Mouse (Mus musculus) forebrain, embryonic 12.5 days (tissue): Measurements from ENCODE around the gene Lrrc4b. TPM values are rescaled to one million over a fixed set of nuclear protein-coding genes. Genes with fewer than 3 reads are reported as not detected.

ENCODE experiments used
- ATAC-seq: fragments of 200-750 bp; cut with Nextera tagmentation; 2 replicates; pipeline ENCODE4 v1.8.0; 2017; ENCODE audit warnings: moderate TSS enrichment; ENCODE audit not compliant: low FRiP score
- H3K27ac ChIP-seq: fragments of 300-500 bp; sonication (generic); 2 replicates; pipeline ENCODE4 v1.5.1; 2016; ENCODE audit warnings: mild to moderate bottlenecking
- H3K27me3 ChIP-seq: fragments of 300-500 bp; sonication (generic); 2 replicates; pipeline ENCODE4 v1.6.1; 2016; ENCODE audit warnings: mild to moderate bottlenecking
- H3K36me3 ChIP-seq: fragments of 300-500 bp; sonication (generic); replicated peaks from 2 replicates; pipeline ENCODE4 v1.6.1; 2016; ENCODE audit warnings: mild to moderate bottlenecking
- H3K4me1 ChIP-seq: fragments of 300-500 bp; sonication (generic); 2 replicates; pipeline ENCODE4 v1.6.1; 2016
- H3K4me2 ChIP-seq: fragments of 300-500 bp; sonication (generic); 2 replicates; pipeline ENCODE4 v1.6.1; 2016; ENCODE audit warnings: mild to moderate bottlenecking, moderate library complexity
- H3K4me3 ChIP-seq: fragments of 300-500 bp; sonication (generic); replicated peaks from 2 replicates; pipeline ENCODE4 v1.5.1; 2016; ENCODE audit warnings: mild to moderate bottlenecking
- H3K9ac ChIP-seq: fragments of 300-500 bp; sonication (generic); 2 replicates; pipeline ENCODE4 v1.6.1; 2016; ENCODE audit warnings: mild to moderate bottlenecking
- H3K9me3 ChIP-seq: fragments of 300-500 bp; sonication (generic); 2 replicates; pipeline ENCODE4 v1.6.1; 2016
- WGBS: fragments of 180-500 bp; shearing (Covaris S2); methylation state at CpG from one replicate; pipeline ENCODE4 v1.1.7; 2016; 5-methylcytosine and 5-hydroxymethylcytosine counted together
- polyA plus RNA-seq: library from polyadenylated mRNA; unstranded; fragments of >200 nt; fragmentation: Nextera tagmentation; extraction: Ambion mirVana; gene quantifications from 2 replicates; pipeline ENCODE4 v1.2.1, GENCODE M21; 2016

The Lrrc4b gene
- polyA plus RNA-seq, 1 experiment from 2014 or later: 12.0 TPM

DNA sequence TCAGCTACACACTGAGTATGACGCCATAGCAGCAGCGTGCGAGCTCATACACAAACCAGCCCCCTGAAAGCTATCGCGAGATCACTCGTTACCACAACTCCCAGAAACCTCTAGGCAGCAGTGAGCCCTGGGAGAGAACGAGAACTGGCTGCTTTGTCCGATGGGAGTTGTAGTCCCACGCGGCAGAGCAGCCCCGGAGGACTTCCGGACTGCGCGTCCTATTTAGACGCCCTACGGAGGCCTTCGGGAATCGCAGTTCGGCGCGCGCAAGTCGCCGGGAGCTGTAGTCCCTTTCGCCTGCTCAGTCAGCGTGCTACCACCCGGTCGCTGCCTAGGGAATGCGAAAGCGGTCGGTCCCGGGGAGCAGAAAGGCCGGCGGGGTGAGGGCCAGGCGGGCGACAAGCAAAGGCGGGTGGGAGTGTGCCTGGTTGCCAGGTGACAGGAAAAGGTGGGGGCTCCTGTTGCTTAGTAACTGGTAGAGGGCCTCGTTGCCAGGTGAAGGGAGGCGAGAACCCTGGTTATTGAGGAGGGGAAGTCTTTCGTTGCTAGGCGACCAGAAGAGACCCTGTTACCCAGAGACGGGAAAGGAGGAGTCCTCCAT is 39.1 kb downstream of the Lrrc4b start, which contains the start of gene Josd2:
Gene Josd2, plus strand, starts transcription at position 170 of the 601 bp plus-strand sequence.
- H3K27ac ChIP-seq: peak within 1 kb of the TSS; percentile 92
- H3K9me3 ChIP-seq: no peaks in the 10 kb centered on the region
- H3K4me3 ChIP-seq: peak within 1 kb of the TSS; percentile 56
- WGBS: under 1% methylated on average over 42 of the region's 42 CpGs
- peak within 1 kb of the TSS; percentile 54 for H3K9ac ChIP-seq
- H3K36me3 ChIP-seq: peaks cover 11% of the 10 kb centered on the region
- peak within 1 kb of the TSS; percentile 67 for H3K4me2 ChIP-seq
- H3K27me3 ChIP-seq: no peaks in the 10 kb centered on the region
- peak; percentile 95 for ATAC-seq
- H3K4me1 ChIP-seq: peaks cover 56% of the 10 kb centered on the region

- Histone ChIP-seq H3K4me2 (peak overlapping the region; percentile 67), H3K4me1 (peaks cover 57% of the 10 kb centered on the region), H3K4me3 (peak overlapping the region; percentile 56), H3K9ac (peak overlapping the region; percentile 54), H3K36me3 (peaks cover 5% of the 10 kb centered on the region), H3K9me3 (no peaks in the 10 kb centered on the region), H3K27ac (peak overlapping the region; percentile 92), H3K27me3 (0 out of 2 replicates have a peak, but pooled peaks cover 4% of the 10 kb centered on the region)
- WGBS: 58% methylated on average over 15 of the region's 15 CpGs
- ATAC-seq: no peak
Observed at GRCm38 (mm10) chr7:44468644-44469285, 39.9 kb downstream of the Lrrc4b start.

DNA sequence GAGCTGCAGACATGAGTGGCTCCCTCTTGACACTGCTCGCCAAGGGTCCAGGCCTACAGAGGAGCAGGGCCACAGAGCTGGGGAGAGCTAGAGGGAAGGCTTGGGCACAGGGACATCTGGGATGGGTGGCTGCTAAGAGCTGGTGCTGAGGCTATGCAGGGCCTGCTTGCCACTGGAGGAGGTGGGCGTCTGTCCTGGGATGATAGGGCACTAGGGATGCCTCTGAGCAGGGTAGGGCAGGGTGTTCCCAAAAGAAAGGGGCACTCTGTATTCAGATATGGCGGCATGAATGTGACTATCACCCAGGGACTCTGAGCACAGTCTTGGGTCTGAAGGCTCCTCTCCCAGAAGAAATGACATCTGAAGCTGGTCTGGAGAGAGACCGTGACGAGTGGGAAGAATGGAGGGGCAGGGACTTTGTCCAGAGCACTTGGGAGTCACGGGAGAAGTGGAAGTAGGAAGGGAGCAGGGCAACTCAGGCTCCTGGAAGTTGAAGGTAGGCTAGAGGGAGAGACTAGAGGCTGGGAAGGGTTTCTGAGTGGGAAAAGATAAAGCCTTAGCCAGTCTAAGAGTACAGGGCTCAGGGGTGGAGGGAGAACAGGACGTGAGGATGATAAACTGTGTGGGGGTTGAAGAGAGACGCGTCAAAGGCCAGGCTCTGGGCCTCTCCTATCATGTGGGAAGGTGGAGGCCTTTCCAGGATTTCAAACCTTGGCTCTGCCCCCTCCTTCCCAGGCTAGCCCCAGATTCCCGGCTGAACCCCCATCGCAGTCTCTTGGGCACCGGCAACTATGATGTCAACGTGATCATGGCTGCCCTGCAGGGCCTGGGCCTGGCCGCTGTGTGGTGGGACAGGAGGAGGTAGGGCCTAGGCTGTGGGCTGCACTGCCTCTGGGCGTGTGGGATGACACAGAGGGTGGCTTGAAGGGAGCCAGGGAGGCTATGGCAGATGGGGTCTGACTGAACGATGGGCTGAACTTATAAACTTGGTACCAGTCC is 41.2 kb downstream of the Lrrc4b start:
- whole genome bisulfite sequencing: 90% methylated on average over 16 of the region's 16 CpGs
- Histone ChIP-seq H3K4me2 (no peak overlapping the region), H3K9me3 (no peaks in the 10 kb centered on the region), H3K27ac (peak overlapping the region; percentile 92; the same call in 1 of the 2 replicates), H3K36me3 (no peaks in the 10 kb centered on the region), H3K27me3 (0 out of 2 replicates have a peak, but pooled peaks cover 7% of the 10 kb centered on the region), H3K4me3 (no peak overlapping the region; the same call in 1 of the 2 replicates), H3K9ac (no peak overlapping the region), H3K4me1 (peaks cover 57% of the 10 kb centered on the region)
- ATAC-seq: no peak

GRCm38 (mm10) chr7:44470696-44471612 is 42.1 kb downstream of the Lrrc4b start:
- H3K27ac ChIP-seq: no peak overlapping the region
- H3K36me3 ChIP-seq: no peaks in the 10 kb centered on the region
- peaks cover 57% of the 10 kb centered on the region for H3K4me1 ChIP-seq
- no peaks in the 10 kb centered on the region for H3K9me3 ChIP-seq
- H3K27me3 ChIP-seq: peaks cover 13% of the 10 kb centered on the region
- H3K4me3 ChIP-seq: no peak overlapping the region
- no peak for ATAC-seq
- H3K9ac ChIP-seq: no peak overlapping the region
- H3K4me2 ChIP-seq: no peak overlapping the region
- 88% methylated on average over 16 of the region's 16 CpGs for WGBS

DNA sequence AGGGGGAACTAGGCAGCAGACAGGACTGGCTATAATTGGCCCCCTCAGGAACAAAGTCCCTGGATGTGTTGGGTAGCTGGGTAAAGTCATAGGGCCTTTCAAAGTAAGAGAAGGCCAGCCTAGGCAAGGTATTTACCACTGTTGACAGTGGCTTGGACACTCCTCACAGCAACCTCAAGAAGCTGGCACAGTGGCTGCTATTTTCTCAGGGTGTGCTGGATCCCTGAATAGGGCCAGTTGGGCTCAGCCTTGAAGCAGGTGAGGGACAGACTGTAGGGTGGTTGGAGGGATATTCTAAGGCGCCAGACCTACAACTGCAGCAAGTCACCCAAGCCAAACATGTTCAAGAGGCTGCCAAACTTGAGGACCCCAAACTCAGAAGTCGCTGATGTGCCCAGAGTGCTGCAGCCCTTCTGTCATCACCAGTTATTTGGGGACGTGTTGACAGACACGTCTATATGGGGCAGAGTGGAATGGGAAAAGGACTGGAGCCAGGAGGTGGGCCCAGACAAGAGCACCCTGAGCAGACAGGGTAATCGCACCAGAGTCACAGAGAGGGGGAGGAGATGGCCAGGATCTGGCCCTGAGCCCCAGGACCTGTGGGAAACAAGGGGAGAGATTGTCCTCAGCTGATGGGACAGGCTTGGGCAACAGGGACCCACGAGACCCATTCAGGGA is 43.2 kb downstream of the Lrrc4b start:
- no peak overlapping the region for H3K4me3 ChIP-seq
- no peak for ATAC-seq
- no peak overlapping the region for H3K9ac ChIP-seq
- no peak overlapping the region for H3K27ac ChIP-seq
- WGBS: 47% methylated on average over 6 of the region's 6 CpGs
- no peaks in the 10 kb centered on the region for H3K36me3 ChIP-seq
- no peaks in the 10 kb centered on the region for H3K9me3 ChIP-seq
- peaks cover 53% of the 10 kb centered on the region for H3K4me1 ChIP-seq
- H3K4me2 ChIP-seq: no peak overlapping the region
- H3K27me3 ChIP-seq: peaks cover 18% of the 10 kb centered on the region

- Histone ChIP-seq H3K4me3 (no peak overlapping the region), H3K27ac (no peak overlapping the region), H3K4me1 (peaks cover 48% of the 10 kb centered on the region), H3K9ac (no peak overlapping the region), H3K9me3 (no peaks in the 10 kb centered on the region), H3K4me2 (no peak overlapping the region), H3K27me3 (peaks cover 21% of the 10 kb centered on the region), H3K36me3 (no peaks in the 10 kb centered on the region)
- ATAC-seq: no peak
- WGBS: 29% methylated on average over 1 of the region's 1 CpGs
Observed at GRCm38 (mm10) chr7:44472558-44472885, 43.7 kb downstream of the Lrrc4b start.

- ATAC-seq: no peak
- WGBS: 65% methylated on average over 9 of the region's 9 CpGs
- no peaks in the 10 kb centered on the region for H3K9me3 ChIP-seq
- H3K4me1 ChIP-seq: peaks cover 46% of the 10 kb centered on the region
- H3K27ac ChIP-seq: 0 out of 2 replicates have a peak overlapping the region, but pooled peaks have one; percentile 19
- H3K36me3 ChIP-seq: no peaks in the 10 kb centered on the region
- H3K4me3 ChIP-seq: no peak overlapping the region
- peaks cover 27% of the 10 kb centered on the region for H3K27me3 ChIP-seq
- no peak overlapping the region for H3K9ac ChIP-seq
- H3K4me2 ChIP-seq: no peak overlapping the region
Observed at GRCm38 (mm10) chr7:44472961-44473646, 44.3 kb downstream of the Lrrc4b start.

DNA sequence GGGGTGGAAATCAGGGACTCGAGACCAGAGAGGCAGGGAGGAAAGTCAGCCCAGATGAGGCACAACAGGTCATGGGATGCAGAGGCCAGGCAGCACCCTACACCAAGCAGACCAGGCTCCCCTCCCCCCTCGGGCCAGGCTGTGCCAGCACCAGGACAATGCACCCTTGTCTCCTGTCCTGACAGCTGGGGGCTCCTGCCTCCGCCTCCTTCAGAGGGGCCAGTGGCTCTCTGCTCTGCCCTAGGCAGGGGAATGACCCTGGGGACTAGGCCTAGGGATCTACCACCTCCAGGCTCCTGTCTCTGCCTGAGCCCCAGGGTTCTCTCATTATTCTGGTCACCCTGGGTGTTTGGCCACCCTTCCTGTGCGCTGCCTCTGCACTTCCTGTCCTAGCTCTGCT is 45.6 kb downstream of the Lrrc4b start:
- 16% methylated on average over 4 of the region's 4 CpGs for WGBS
- H3K9ac ChIP-seq: peak overlapping the region; percentile 36; the same call in 1 of the 2 replicates
- H3K27ac ChIP-seq: peak overlapping the region; percentile 39
- H3K9me3 ChIP-seq: no peaks in the 10 kb centered on the region
- no peak overlapping the region for H3K4me3 ChIP-seq
- peaks cover 33% of the 10 kb centered on the region for H3K4me1 ChIP-seq
- H3K4me2 ChIP-seq: no peak overlapping the region
- peak; percentile 83 for ATAC-seq
- no peaks in the 10 kb centered on the region for H3K36me3 ChIP-seq
- peaks cover 39% of the 10 kb centered on the region for H3K27me3 ChIP-seq

- Histone ChIP-seq H3K9me3 (no peaks in the 10 kb centered on the region), H3K4me2 (no peak overlapping the region), H3K27ac (peak overlapping the region; percentile 39), H3K27me3 (peaks cover 46% of the 10 kb centered on the region), H3K4me1 (peaks cover 32% of the 10 kb centered on the region), H3K4me3 (no peak overlapping the region), H3K36me3 (no peaks in the 10 kb centered on the region), H3K9ac (no peak overlapping the region)
- ATAC-seq: peak; percentile 22; the same call in 1 of the 2 replicates
- 42% methylated on average over 5 of the region's 5 CpGs for WGBS
Observed at GRCm38 (mm10) chr7:44475046-44475614, 46.3 kb downstream of the Lrrc4b start.

- 0 out of 2 replicates have a peak overlapping the region, but pooled peaks have one; percentile 12 for H3K9ac ChIP-seq
- 79% methylated on average over 3 of the region's 3 CpGs for WGBS
- no peak overlapping the region for H3K4me2 ChIP-seq
- ATAC-seq: no peak
- H3K9me3 ChIP-seq: no peaks in the 10 kb centered on the region
- peaks cover 47% of the 10 kb centered on the region for H3K27me3 ChIP-seq
- H3K36me3 ChIP-seq: peaks cover 3% of the 10 kb centered on the region; the same call in 1 of the 2 replicates
- H3K27ac ChIP-seq: no peak overlapping the region
- no peak overlapping the region for H3K4me3 ChIP-seq
- no peaks in the 10 kb centered on the region for H3K4me1 ChIP-seq
Observed at GRCm38 (mm10) chr7:44482836-44483435, 54.1 kb downstream of the Lrrc4b start.
